Mouse (Mus musculus) forebrain, embryonic 11.5 days (tissue): Measurements from ENCODE around the gene Fli1. TPM values are rescaled to one million over a fixed set of nuclear protein-coding genes. Genes with fewer than 3 reads are reported as not detected.

Source experiments
- ATAC-seq: fragments of 200-750 bp; cut with Nextera tagmentation; replicated peaks from 2 replicates; pipeline ENCODE4 v1.8.0; 2017; ENCODE audit warnings: moderate TSS enrichment; ENCODE audit not compliant: low FRiP score
- DNase-seq: peaks from one replicate; pipeline ENCODE4 v3.0.0-alpha.2; 2017; ENCODE audit warnings: low spot score
- H3K27ac ChIP-seq: fragments of 300-500 bp; sonication (generic); 2 replicates; pipeline ENCODE4 v1.5.1; 2014; ENCODE audit warnings: low read depth, low read length
- H3K27me3 ChIP-seq: fragments of 300-500 bp; sonication (generic); 2 replicates; pipeline ENCODE4 v1.6.1; 2014; ENCODE audit warnings: mild to moderate bottlenecking, low read length, mixed read lengths; ENCODE audit not compliant: control insufficient read depth, insufficient read depth
- H3K36me3 ChIP-seq: fragments of 300-500 bp; sonication (generic); 2 replicates; pipeline ENCODE4 v1.6.1; 2014; ENCODE audit warnings: mild to moderate bottlenecking, low read length, moderate library complexity, mixed read lengths; ENCODE audit not compliant: control insufficient read depth, insufficient read depth
- H3K4me1 ChIP-seq: fragments of 300-500 bp; sonication (generic); replicated peaks from 2 replicates; pipeline ENCODE4 v1.6.1; 2014; ENCODE audit warnings: low read length, mixed read lengths; ENCODE audit not compliant: control insufficient read depth, insufficient read depth
- H3K4me2 ChIP-seq: fragments of 300-500 bp; sonication (generic); 2 replicates; pipeline ENCODE4 v1.6.1; 2014; ENCODE audit warnings: low read depth, mild to moderate bottlenecking, low read length, moderate library complexity, mixed read lengths; ENCODE audit not compliant: severe bottlenecking
- H3K4me3 ChIP-seq: fragments of 300-500 bp; sonication (generic); 2 replicates; pipeline ENCODE4 v1.5.1; 2014; ENCODE audit warnings: low read depth, low read length
- H3K9ac ChIP-seq: fragments of 300-500 bp; sonication (generic); 2 replicates; pipeline ENCODE4 v1.6.1; 2014; ENCODE audit warnings: low read length
- H3K9me3 ChIP-seq: fragments of 300-500 bp; sonication (generic); 2 replicates; pipeline ENCODE4 v1.6.1; 2016; ENCODE audit warnings: low read length, mixed read lengths; ENCODE audit not compliant: control insufficient read depth
- WGBS: fragments of 180-500 bp; shearing (Covaris S2); extraction: QIAGEN DNeasy Blood & Tissue Kit; methylation state at CpG from one replicate; pipeline ENCODE4 v1.1.7; 2014; 5-methylcytosine and 5-hydroxymethylcytosine counted together
- polyA plus RNA-seq: library from polyadenylated mRNA; unstranded; fragments of >200 nt; fragmentation: Nextera tagmentation; extraction: Ambion mirVana; gene quantifications from 2 replicates; pipeline ENCODE4 v1.2.1, GENCODE M21; 2014

Gene Fli1
- polyA plus RNA-seq, 1 experiment from 2014 or later, result 14.3 TPM

- no peak for ATAC-seq
- no peak for DNase-seq
- H3K9me3 ChIP-seq, result no peaks in the 10 kb centered on the region
- 0 out of 2 replicates have a peak, but pooled peaks cover 2% of the 10 kb centered on the region for H3K4me1 ChIP-seq
- H3K27me3 ChIP-seq, result no peaks in the 10 kb centered on the region
- H3K36me3 ChIP-seq, result no peaks in the 10 kb centered on the region
- no peak overlapping the region for H3K9ac ChIP-seq
- no peak overlapping the region for H3K4me3 ChIP-seq
- H3K27ac ChIP-seq, result no peak overlapping the region
- 48% methylated on average over 6 of the region's 6 CpGs for WGBS
- no peak overlapping the region for H3K4me2 ChIP-seq
Observed at GRCm38 (mm10) chr9:32514406-32515058, 28.1 kb downstream of the Fli1 start.

- no peak overlapping the region for H3K9ac ChIP-seq
- H3K36me3 ChIP-seq, result no peaks in the 10 kb centered on the region
- 67% methylated on average over 2 of the region's 2 CpGs for WGBS
- ATAC-seq (no peak), DNase-seq (no peak)
- H3K27me3 ChIP-seq, result no peaks in the 10 kb centered on the region
- no peak overlapping the region for H3K4me3 ChIP-seq
- no peak overlapping the region for H3K4me2 ChIP-seq
- 0 out of 2 replicates have a peak, but pooled peaks cover 2% of the 10 kb centered on the region for H3K4me1 ChIP-seq
- H3K27ac ChIP-seq, result no peak overlapping the region
- no peaks in the 10 kb centered on the region for H3K9me3 ChIP-seq
Observed at GRCm38 (mm10) chr9:32513471-32513870, 29.2 kb downstream of the Fli1 start.

- no peaks in the 10 kb centered on the region for H3K36me3 ChIP-seq
- H3K27ac ChIP-seq, result no peak overlapping the region
- DNase-seq (no peak), ATAC-seq (no peak)
- H3K9me3 ChIP-seq, result no peaks in the 10 kb centered on the region
- H3K4me1 ChIP-seq, result 0 out of 2 replicates have a peak, but pooled peaks cover 2% of the 10 kb centered on the region
- H3K4me2 ChIP-seq, result no peak overlapping the region
- no peaks in the 10 kb centered on the region for H3K27me3 ChIP-seq
- no peak overlapping the region for H3K9ac ChIP-seq
- H3K4me3 ChIP-seq, result no peak overlapping the region
- 87% methylated on average over 7 of the region's 7 CpGs for WGBS
Observed at GRCm38 (mm10) chr9:32510454-32511263, 32.0 kb downstream of the Fli1 start.

GRCm38 (mm10) chr9:32509706-32510156 lies 32.9 kb downstream of the Fli1 start:
- Histone ChIP-seq H3K9me3 (no peaks in the 10 kb centered on the region), H3K4me3 (no peak overlapping the region), H3K27ac (no peak overlapping the region), H3K4me2 (no peak overlapping the region), H3K36me3 (no peaks in the 10 kb centered on the region), H3K27me3 (no peaks in the 10 kb centered on the region), H3K9ac (no peak overlapping the region), H3K4me1 (0 out of 2 replicates have a peak, but pooled peaks cover 2% of the 10 kb centered on the region)
- no peak for DNase-seq
- WGBS, result 83% methylated on average over 7 of the region's 7 CpGs
- no peak for ATAC-seq

GRCm38 (mm10) chr9:32508648-32509047 lies 34.0 kb downstream of the Fli1 start:
- WGBS, result 84% methylated on average over 2 of the region's 2 CpGs
- Histone ChIP-seq H3K27ac (no peak overlapping the region), H3K4me3 (no peak overlapping the region), H3K27me3 (no peaks in the 10 kb centered on the region), H3K9ac (no peak overlapping the region), H3K36me3 (no peaks in the 10 kb centered on the region), H3K4me1 (no peaks in the 10 kb centered on the region), H3K4me2 (no peak overlapping the region), H3K9me3 (no peaks in the 10 kb centered on the region)
- DNase-seq (no peak), ATAC-seq (no peak)

GRCm38 (mm10) chr9:32508118-32508517 lies 34.5 kb downstream of the Fli1 start:
- no peak overlapping the region for H3K4me2 ChIP-seq
- DNase-seq, result no peak
- ATAC-seq, result no peak
- no peaks in the 10 kb centered on the region for H3K4me1 ChIP-seq
- no peaks in the 10 kb centered on the region for H3K9me3 ChIP-seq
- no peaks in the 10 kb centered on the region for H3K27me3 ChIP-seq
- 76% methylated on average over 8 of the region's 8 CpGs for WGBS
- H3K9ac ChIP-seq, result no peak overlapping the region
- H3K4me3 ChIP-seq, result no peak overlapping the region
- H3K36me3 ChIP-seq, result no peaks in the 10 kb centered on the region
- no peak overlapping the region for H3K27ac ChIP-seq

GRCm38 (mm10) chr9:32506866-32507861 lies 35.5 kb downstream of the Fli1 start:
- Histone ChIP-seq H3K4me2 (no peak overlapping the region), H3K27me3 (no peaks in the 10 kb centered on the region), H3K36me3 (no peaks in the 10 kb centered on the region), H3K9ac (no peak overlapping the region), H3K4me3 (no peak overlapping the region), H3K9me3 (no peaks in the 10 kb centered on the region), H3K27ac (no peak overlapping the region; the same call in 1 of the 2 replicates), H3K4me1 (no peaks in the 10 kb centered on the region)
- WGBS, result 73% methylated on average over 15 of the region's 15 CpGs
- DNase-seq, result no peak
- ATAC-seq, result no peak

- Histone ChIP-seq H3K9ac (no peak overlapping the region), H3K27ac (no peak overlapping the region), H3K27me3 (no peaks in the 10 kb centered on the region), H3K4me1 (no peaks in the 10 kb centered on the region), H3K4me2 (no peak overlapping the region), H3K9me3 (no peaks in the 10 kb centered on the region), H3K36me3 (no peaks in the 10 kb centered on the region), H3K4me3 (no peak overlapping the region)
- DNase-seq, result no peak
- WGBS, result 51% methylated on average over 8 of the region's 8 CpGs
- ATAC-seq, result no peak
Observed at GRCm38 (mm10) chr9:32506161-32506560, 36.5 kb downstream of the Fli1 start.
